20 mouse cellular contexts compared by ENCODE assay signal in the genomic region with DNA sequence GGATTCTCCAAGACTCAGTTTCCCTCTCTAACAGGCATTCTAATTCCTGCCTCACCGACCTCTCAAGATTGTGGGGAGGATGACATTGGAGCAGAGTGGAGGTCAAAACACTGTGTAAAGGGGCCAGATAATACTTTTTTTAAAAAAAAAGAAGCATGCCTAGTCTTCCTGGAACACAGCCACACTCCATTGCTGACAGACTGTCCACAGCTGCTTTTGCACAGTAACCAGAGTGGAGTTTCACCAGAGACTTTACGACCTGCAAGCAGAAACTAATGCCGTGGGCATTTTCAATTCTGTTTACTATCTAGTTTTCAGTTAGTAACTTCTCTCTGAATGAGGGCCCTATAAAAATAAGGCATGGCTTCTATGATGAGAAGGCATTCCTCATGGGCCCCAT.
DNase-seq lines count a peak whose midpoint lies in the region; ATAC-seq and TF ChIP-seq lines count a peak whose summit lies in the region.
"Had no signal": no experiment of that assay in that cellular context is flagged by ENCODE, and none has a peak within 500 bp of the region (broad histone marks: within the 10 kb centered on the region; RNA-seq: fewer than 3 reads in every experiment).

No protein-coding gene starts in this region.

- DNase-seq in heart, adult 18-20 months, result peak; percentile 51 to 62
- DNase-seq in lung, embryonic 14.5 days, result peak; percentile 67
- no peak for DNase-seq in lung, adult 2 months
- peak; percentile 18 for DNase-seq in heart, postnatal 25 days (ENCODE audit: low spot score)
- DNase-seq in lung, postnatal 4 days, result peak; percentile 18 to 60
- no peak for DNase-seq in cerebellum, adult 11-12 months
- no peak for DNase-seq in midbrain, embryonic 11.5 days (ENCODE audit: low spot score, missing footprints)
- DNase-seq: adrenal gland, postnatal 25 days; cerebellum, adult 8-10 months; gastrocnemius, postnatal 25 days; right cerebral cortex, postnatal 14 days had no signal

- H3K4me3 ChIP-seq in heart, embryonic 11.5 days (ENCODE audit: low read depth, low read length), result no peak overlapping the region
- no peak overlapping the region for H3K4me3 ChIP-seq in lung, embryonic 14.5 days (ENCODE audit: low read depth, low read length)
- H3K4me3 ChIP-seq in lung, adult 2 months (replicated peaks; ENCODE audit: extremely low read depth, low read depth, low read length), result no peak overlapping the region
- no peak overlapping the region for H3K4me3 ChIP-seq in midbrain, embryonic 11.5 days (ENCODE audit: low read depth, low read length)
- H3K4me3 ChIP-seq: embryonic facial prominence, embryonic 12.5 days; hindbrain, embryonic 15.5 days; left cerebral cortex, adult 2 months; limb, embryonic 15.5 days; neural tube, embryonic 12.5 days had no signal

- ATAC-seq in heart, embryonic 11.5 days (replicated peaks; ENCODE audit: insufficient number of reproducible peaks, low FRiP score, low TSS enrichment), result no peak
- ATAC-seq in lung, embryonic 14.5 days (ENCODE audit: insufficient read depth), result no peak; the same call in 1 of the 2 replicates
- ATAC-seq in midbrain, embryonic 11.5 days (ENCODE audit: low FRiP score), result no peak
- ATAC-seq: activated CD4-positive, CD25-positive, alpha-beta regulatory T cell, adult 4 months; intestine, postnatal 0 days; Patski had no signal

- no peak overlapping the region for H3K27ac ChIP-seq in heart, embryonic 11.5 days (ENCODE audit: low read depth, low read length)
- H3K27ac ChIP-seq in lung, embryonic 14.5 days (ENCODE audit: low read depth), result no peak overlapping the region
- H3K27ac ChIP-seq in midbrain, embryonic 11.5 days (ENCODE audit: low read depth, low read length), result no peak overlapping the region
- H3K27ac ChIP-seq: embryonic facial prominence, embryonic 12.5 days; hindbrain, embryonic 15.5 days; left cerebral cortex, adult 2 months; limb, embryonic 15.5 days; neural tube, embryonic 12.5 days had no signal

- TF ChIP-seq CTCF in lung, embryonic 14.5 days (IDR thresholded peaks at IDR 0.05; ENCODE audit: low read depth), result no peak
- no peak for TF ChIP-seq CTCF in lung, adult 2 months (IDR thresholded peaks at IDR 0.05; ENCODE audit: insufficient read depth, low read length)

- TF ChIP-seq POLR2A in lung, adult 2 months (IDR thresholded peaks at IDR 0.05; ENCODE audit: borderline replicate concordance, extremely low read depth, low read depth, low read length), result no peak

- 71% methylated on average over 3 of the region's 3 CpGs for WGBS in heart, embryonic 11.5 days (ENCODE audit: insufficient replicate concordance)
- 44% methylated on average over 3 of the region's 3 CpGs for WGBS in lung, embryonic 14.5 days
- WGBS in lung, adult 2 months, result 76% methylated on average over 3 of the region's 3 CpGs
- WGBS in midbrain, embryonic 11.5 days, result 91% methylated on average over 3 of the region's 3 CpGs

- H3K9ac ChIP-seq in heart, embryonic 11.5 days (ENCODE audit: low read depth, low read length), result no peak overlapping the region
- no peak overlapping the region for H3K9ac ChIP-seq in lung, embryonic 14.5 days
- no peak overlapping the region for H3K9ac ChIP-seq in midbrain, embryonic 11.5 days (ENCODE audit: low read length)
- H3K9ac ChIP-seq: embryonic facial prominence, embryonic 12.5 days; hindbrain, embryonic 15.5 days; limb, embryonic 15.5 days; neural tube, embryonic 12.5 days had no signal

- intact Hi-C loops in heart, postnatal 25 days (cut with DNase I), result no loop called here

- no peaks in the 10 kb centered on the region for H3K4me1 ChIP-seq in heart, embryonic 11.5 days (ENCODE audit: control insufficient read depth, insufficient read depth, low read length)
- no peaks in the 10 kb centered on the region for H3K4me1 ChIP-seq in lung, embryonic 14.5 days (ENCODE audit: insufficient read depth)
- H3K4me1 ChIP-seq in lung, adult 2 months (ENCODE audit: control insufficient read depth, insufficient read depth, low read length), result peaks cover 3% of the 10 kb centered on the region; the same call in 1 of the 2 replicates
- H3K4me1 ChIP-seq in midbrain, embryonic 11.5 days (ENCODE audit: control insufficient read depth, insufficient read depth, low read length), result no peaks in the 10 kb centered on the region
- H3K4me1 ChIP-seq: embryonic facial prominence, embryonic 12.5 days; hindbrain, embryonic 15.5 days; neural tube, embryonic 12.5 days had no signal

- H3K27me3 ChIP-seq in heart, embryonic 11.5 days (ENCODE audit: control insufficient read depth, insufficient read depth, low read length), result no peaks in the 10 kb centered on the region
- no peaks in the 10 kb centered on the region for H3K27me3 ChIP-seq in lung, embryonic 14.5 days (ENCODE audit: insufficient read depth, low read length)
- no peaks in the 10 kb centered on the region for H3K27me3 ChIP-seq in midbrain, embryonic 11.5 days (ENCODE audit: control insufficient read depth, insufficient read depth, low read length)
- H3K27me3 ChIP-seq: embryonic facial prominence, embryonic 12.5 days; hindbrain, embryonic 15.5 days; limb, embryonic 15.5 days; neural tube, embryonic 12.5 days; Patski had no signal

- H3K36me3 ChIP-seq in heart, embryonic 11.5 days (ENCODE audit: control insufficient read depth, insufficient read depth, low read length), result no peaks in the 10 kb centered on the region
- H3K36me3 ChIP-seq in lung, embryonic 14.5 days (ENCODE audit: insufficient read depth), result no peaks in the 10 kb centered on the region
- H3K36me3 ChIP-seq in midbrain, embryonic 11.5 days (ENCODE audit: control insufficient read depth, insufficient read depth, low read length), result no peaks in the 10 kb centered on the region
- H3K36me3 ChIP-seq: embryonic facial prominence, embryonic 12.5 days; hindbrain, embryonic 15.5 days; limb, embryonic 15.5 days; neural tube, embryonic 12.5 days had no signal

- H3K9me3 ChIP-seq in heart, embryonic 11.5 days (replicated peaks; ENCODE audit: control insufficient read depth, low read length), result no peaks in the 10 kb centered on the region
- H3K9me3 ChIP-seq in lung, embryonic 14.5 days (ENCODE audit: low read depth, low read length), result no peaks in the 10 kb centered on the region
- no peaks in the 10 kb centered on the region for H3K9me3 ChIP-seq in midbrain, embryonic 11.5 days (ENCODE audit: control insufficient read depth, low read length)
- H3K9me3 ChIP-seq: embryonic facial prominence, embryonic 12.5 days; hindbrain, embryonic 15.5 days; limb, embryonic 15.5 days; neural tube, embryonic 12.5 days had no signal

- no peak overlapping the region for H3K4me2 ChIP-seq in heart, embryonic 11.5 days
- no peak overlapping the region for H3K4me2 ChIP-seq in lung, embryonic 14.5 days
- H3K4me2 ChIP-seq in midbrain, embryonic 11.5 days, result no peak overlapping the region
- H3K4me2 ChIP-seq: embryonic facial prominence, embryonic 12.5 days; hindbrain, embryonic 15.5 days; limb, embryonic 15.5 days; neural tube, embryonic 12.5 days had no signal

Comparison
In these comparisons a context has a peak if more than half of its experiments do, and no peak if none do; other contexts are left out.
1. DNase-seq: peak in heart, adult 18-20 months (2 of 2), lung, embryonic 14.5 days (single experiment), heart, postnatal 25 days (single experiment) and lung, postnatal 4 days (2 of 2); none in lung, adult 2 months (single experiment), cerebellum, adult 11-12 months (single experiment) and midbrain, embryonic 11.5 days (single experiment).